Mouse (Mus musculus): ENCODE results near the gene Vmn2r120. TPM values are rescaled to one million over a fixed set of nuclear protein-coding genes. Genes with fewer than 3 reads are reported as not detected.

Gene Vmn2r120
- polyA plus RNA-seq (2012; rRNA removed) = not detected in 2 replicates

GRCm38 (mm10) chr17:57545405-57545804 is at the start of gene Vmn2r120:
Gene Vmn2r120 (minus strand): TSS chr17:57545505.

Other genes with a start within 250 kb of the Vmn2r120 start
- gene Adgre1, start 186.8 kb downstream of the Vmn2r120 start, polyA plus RNA-seq (2012; rRNA removed) = 3.0 and 4.4 TPM in 2 replicates
- gene Gm21834, start 196.7 kb upstream of the Vmn2r120 start, polyA plus RNA-seq (2012; rRNA removed) = not detected in 2 replicates
- gene Cntnap5c, start 224.1 kb upstream of the Vmn2r120 start, polyA plus RNA-seq (2012; rRNA removed) = 1.4 and 1.5 TPM in 2 replicates

All from central nervous system, embryonic 14 days (tissue).